Mouse (Mus musculus) liver, adult (tissue): ENCODE data around the gene Zfp839.
A peak's percentile ranks its signal among the peaks of the same experiment; 100 is the strongest.

Experiments
- GATA4 ChIP-seq: IDR thresholded peaks from 2 replicates; pipeline ENCODE4 v1.6.1; 2014; ENCODE audit warnings: mild to moderate bottlenecking, low read length; ENCODE audit not compliant: insufficient replicate concordance

Zfp839 gene

DNA sequence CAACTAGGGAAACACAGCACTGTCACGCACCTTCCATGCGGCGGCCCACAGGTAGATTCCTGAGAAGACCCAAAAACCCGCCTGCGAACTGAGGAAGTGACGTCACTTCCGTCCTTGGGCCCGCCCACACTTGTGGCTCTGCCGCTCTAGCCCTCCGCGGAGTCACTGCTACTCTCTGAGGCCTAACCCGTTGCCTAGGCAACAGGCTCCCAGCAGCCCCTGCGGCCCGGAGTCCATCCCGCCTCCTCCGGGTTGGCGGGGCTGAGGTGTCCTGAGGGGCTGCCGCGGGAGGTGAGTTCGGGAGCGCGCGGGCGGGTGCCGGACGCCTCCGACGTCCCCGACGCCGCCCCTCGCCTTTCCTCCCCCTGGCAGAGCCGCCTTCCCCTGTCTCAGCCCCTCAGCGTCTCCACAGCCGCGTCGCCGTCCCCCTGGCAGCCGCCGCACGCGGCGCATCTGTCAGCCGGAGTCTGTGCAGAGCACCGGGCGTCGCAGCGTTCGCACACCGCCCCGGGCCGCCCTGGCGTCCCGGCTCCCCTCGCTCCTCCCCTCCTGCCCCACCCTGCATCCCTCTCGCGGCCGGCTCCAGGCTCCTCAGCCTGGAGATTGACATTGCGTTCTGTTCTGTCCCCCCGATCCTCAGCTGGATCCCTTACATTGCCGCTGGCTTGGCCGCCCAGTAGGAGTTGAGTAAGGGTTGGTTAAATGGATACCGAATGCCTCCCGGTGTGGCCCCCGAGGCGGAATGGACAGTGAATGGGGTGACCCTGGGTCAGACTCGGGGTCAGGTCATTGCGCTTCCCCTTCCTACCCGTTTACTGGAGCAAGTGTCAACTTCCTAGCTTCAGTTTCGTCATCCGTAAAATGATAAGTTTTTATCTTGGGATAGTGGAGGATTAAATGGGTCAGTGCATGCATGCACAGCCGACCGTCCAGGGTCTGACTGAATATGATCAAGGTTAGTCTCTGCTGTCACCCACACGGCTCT, 39.3 kb downstream of the Zfp839 start, which contains the start of the genes Cinp and Tecpr2:
Gene Cinp, minus strand, starts transcription at position 110 of the 985 bp plus-strand sequence.
Gene Tecpr2, plus strand, starts transcription at position 229 of the 985 bp plus-strand sequence.
- TF ChIP-seq GATA4, result peak; percentile 56; the same call in 1 of the 2 replicates

- no peak for TF ChIP-seq GATA4
These were observed 41.8 kb downstream of the Zfp839 start for GRCm38 (mm10) chr12:110891887-110892286.

DNA sequence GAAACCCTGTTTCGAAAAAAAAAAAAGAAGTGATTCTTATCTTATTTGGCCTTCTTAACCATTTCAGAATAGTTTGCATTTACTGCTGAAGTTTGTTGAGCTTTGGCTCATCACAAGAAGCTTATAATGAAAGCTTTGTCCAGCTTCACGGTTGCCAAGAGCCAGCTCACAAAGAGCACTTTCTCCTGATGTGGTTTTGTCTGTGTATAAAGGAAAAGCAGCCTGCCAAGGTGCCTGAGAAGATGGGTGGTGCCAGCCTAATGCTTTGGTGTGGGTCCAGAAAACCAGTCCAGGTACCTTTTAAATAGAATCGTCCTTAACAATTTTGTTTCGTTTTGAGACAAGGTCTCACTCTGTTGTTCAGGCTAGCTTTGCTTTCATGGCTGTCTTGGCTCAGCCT, 52.1 kb downstream of the Zfp839 start:
- no peak for TF ChIP-seq GATA4

GRCm38 (mm10) chr12:110903536-110903935, 53.5 kb downstream of the Zfp839 start:
- TF ChIP-seq GATA4, result no peak

DNA sequence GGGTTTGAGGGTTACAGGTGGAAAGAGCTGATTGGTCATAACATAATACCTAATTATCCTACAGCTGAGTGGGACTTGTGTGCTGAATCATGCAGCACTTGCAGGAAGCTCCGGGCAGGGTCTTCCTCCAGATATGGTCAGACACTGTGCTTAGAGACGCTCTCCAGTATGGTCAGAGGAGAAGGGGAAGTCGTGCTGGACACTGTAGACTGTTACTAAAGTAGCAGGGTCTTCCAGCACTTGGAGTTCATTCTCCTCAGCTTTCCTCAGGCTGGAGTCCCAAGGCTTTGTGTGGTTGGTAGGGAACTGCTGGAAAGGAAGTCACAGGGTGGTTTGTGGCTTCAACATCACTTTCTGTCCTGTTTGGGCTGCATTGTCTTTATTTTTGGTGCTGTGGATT, 57.8 kb downstream of the Zfp839 start:
- no peak for TF ChIP-seq GATA4

GRCm38 (mm10) chr12:110909962-110910361, 59.9 kb downstream of the Zfp839 start:
- TF ChIP-seq GATA4, result no peak

- no peak for TF ChIP-seq GATA4
These were observed 65.7 kb downstream of the Zfp839 start for GRCm38 (mm10) chr12:110915761-110916160.
